Mouse (Mus musculus) intestine, postnatal 0 days (tissue): ENCODE measurements at regions not wholly inside any gene's neighbourhood (a gene's known extent, or its start where the extent isn't known, plus 50 kb on each side); places are given as distances from the start of the nearest gene placed in this dataset.

Experiments
- ATAC-seq: fragments of 200-750 bp; cut with Nextera tagmentation; 2 replicates; pipeline ENCODE4 v1.8.0; 2017; ENCODE audit warnings: mild to moderate bottlenecking, moderate TSS enrichment, moderate library complexity
- H3K27ac ChIP-seq: fragments of 300-500 bp; sonication (generic); 2 replicates; pipeline ENCODE4 v1.5.1; 2014; ENCODE audit warnings: mild to moderate bottlenecking, low read depth, low read length, moderate library complexity
- H3K27me3 ChIP-seq: fragments of 300-500 bp; sonication (generic); replicated peaks from 2 replicates; pipeline ENCODE4 v1.6.1; 2014; ENCODE audit warnings: low read length, mixed read lengths; ENCODE audit not compliant: control insufficient read depth, insufficient read depth
- H3K36me3 ChIP-seq: fragments of 300-500 bp; sonication (generic); 2 replicates; pipeline ENCODE4 v1.6.1; 2014; ENCODE audit warnings: mild to moderate bottlenecking, moderate library complexity; ENCODE audit not compliant: control insufficient read depth, insufficient read depth
- H3K4me1 ChIP-seq: fragments of 300-500 bp; sonication (generic); replicated peaks from 2 replicates; pipeline ENCODE4 v1.6.1; 2014; ENCODE audit warnings: antibody characterized with exemption, low read length, mixed read lengths; ENCODE audit not compliant: control insufficient read depth, insufficient read depth
- H3K4me2 ChIP-seq: fragments of 300-500 bp; sonication (generic); replicated peaks from 2 replicates; pipeline ENCODE4 v1.6.1; 2014; ENCODE audit warnings: low read depth, mild to moderate bottlenecking, moderate library complexity
- H3K4me3 ChIP-seq: fragments of 300-500 bp; sonication (generic); 2 replicates; pipeline ENCODE4 v1.5.1; 2014; ENCODE audit warnings: low read depth, low read length
- H3K9ac ChIP-seq: fragments of 300-500 bp; sonication (generic); 2 replicates; pipeline ENCODE4 v1.6.1; 2014; ENCODE audit warnings: mild to moderate bottlenecking, low read depth, low read length
- H3K9me3 ChIP-seq: fragments of 300-500 bp; sonication (generic); 2 replicates; pipeline ENCODE4 v1.6.1; 2016; ENCODE audit warnings: mixed run types; ENCODE audit not compliant: control insufficient read depth
- CTCF ChIP-seq: sonication (generic); IDR thresholded peaks from 2 replicates; pipeline ENCODE4 v1.5.1; 2016; ENCODE audit warnings: low read depth, mild to moderate bottlenecking, control low read depth, antibody characterized with exemption, moderate library complexity
- WGBS: fragments of 180-500 bp; shearing (Covaris S2); extraction: QIAGEN DNeasy Blood & Tissue Kit; methylation state at CpG from one replicate; pipeline ENCODE4 v1.1.7; 2014; 5-methylcytosine and 5-hydroxymethylcytosine counted together

- Histone ChIP-seq H3K27me3 (no peaks in the 10 kb centered on the region), H3K4me3 (no peak overlapping the region), H3K4me2 (no peak overlapping the region), H3K27ac (no peak overlapping the region), H3K9ac (no peak overlapping the region), H3K9me3 (no peaks in the 10 kb centered on the region), H3K4me1 (no peaks in the 10 kb centered on the region), H3K36me3 (no peaks in the 10 kb centered on the region)
- TF ChIP-seq CTCF: no peak
- ATAC-seq: no peak
- 84% methylated on average over 6 of the region's 6 CpGs for WGBS
These were observed 424.3 kb upstream of the Sptlc3 start for GRCm38 (mm10) chr2:139069276-139069961.

GRCm38 (mm10) chr2:139071690-139072089 lies 422.0 kb upstream of the Sptlc3 start:
- Histone ChIP-seq H3K27me3 (no peaks in the 10 kb centered on the region), H3K36me3 (no peaks in the 10 kb centered on the region), H3K9ac (no peak overlapping the region), H3K9me3 (no peaks in the 10 kb centered on the region), H3K27ac (no peak overlapping the region), H3K4me3 (no peak overlapping the region), H3K4me2 (no peak overlapping the region), H3K4me1 (no peaks in the 10 kb centered on the region)
- TF ChIP-seq CTCF: no peak
- 18% methylated on average over 1 of the region's 1 CpGs for WGBS
- no peak for ATAC-seq

GRCm38 (mm10) chr2:139093487-139094066 lies 400.1 kb upstream of the Sptlc3 start:
- Histone ChIP-seq H3K9me3 (no peaks in the 10 kb centered on the region), H3K27me3 (no peaks in the 10 kb centered on the region), H3K9ac (no peak overlapping the region), H3K36me3 (no peaks in the 10 kb centered on the region), H3K4me2 (no peak overlapping the region), H3K4me3 (no peak overlapping the region), H3K27ac (no peak overlapping the region), H3K4me1 (no peaks in the 10 kb centered on the region)
- 71% methylated on average over 6 of the region's 6 CpGs for WGBS
- no peak for ATAC-seq
- no peak for TF ChIP-seq CTCF

GRCm38 (mm10) chr2:139111669-139112068 lies 382.0 kb upstream of the Sptlc3 start:
- H3K36me3 ChIP-seq: no peaks in the 10 kb centered on the region
- H3K4me1 ChIP-seq: no peaks in the 10 kb centered on the region
- H3K9me3 ChIP-seq: no peaks in the 10 kb centered on the region
- H3K4me3 ChIP-seq: no peak overlapping the region
- WGBS: 76% methylated on average over 1 of the region's 1 CpGs
- H3K27ac ChIP-seq: no peak overlapping the region
- H3K9ac ChIP-seq: no peak overlapping the region
- H3K4me2 ChIP-seq: no peak overlapping the region
- no peaks in the 10 kb centered on the region for H3K27me3 ChIP-seq
- TF ChIP-seq CTCF: no peak
- no peak for ATAC-seq

- Histone ChIP-seq H3K4me3 (no peak overlapping the region), H3K4me1 (no peaks in the 10 kb centered on the region), H3K36me3 (no peaks in the 10 kb centered on the region), H3K9ac (no peak overlapping the region), H3K4me2 (no peak overlapping the region), H3K27me3 (no peaks in the 10 kb centered on the region), H3K9me3 (no peaks in the 10 kb centered on the region), H3K27ac (no peak overlapping the region)
- ATAC-seq: no peak
- TF ChIP-seq CTCF: no peak
- 86% methylated on average over 4 of the region's 4 CpGs for WGBS
These were observed 379.2 kb upstream of the Sptlc3 start for GRCm38 (mm10) chr2:139114523-139114922.

- Histone ChIP-seq H3K9me3 (no peaks in the 10 kb centered on the region), H3K27me3 (no peaks in the 10 kb centered on the region), H3K4me3 (no peak overlapping the region), H3K4me2 (no peak overlapping the region), H3K36me3 (no peaks in the 10 kb centered on the region), H3K9ac (no peak overlapping the region), H3K4me1 (no peaks in the 10 kb centered on the region), H3K27ac (no peak overlapping the region)
- no peak for TF ChIP-seq CTCF
- ATAC-seq: no peak
- WGBS: 93% methylated on average over 1 of the region's 1 CpGs
These were observed 372.8 kb upstream of the Sptlc3 start for GRCm38 (mm10) chr2:139120905-139121304.
